Mouse (Mus musculus): ENCODE measurements around the gene Zfp949.

The Zfp949 gene

DNA sequence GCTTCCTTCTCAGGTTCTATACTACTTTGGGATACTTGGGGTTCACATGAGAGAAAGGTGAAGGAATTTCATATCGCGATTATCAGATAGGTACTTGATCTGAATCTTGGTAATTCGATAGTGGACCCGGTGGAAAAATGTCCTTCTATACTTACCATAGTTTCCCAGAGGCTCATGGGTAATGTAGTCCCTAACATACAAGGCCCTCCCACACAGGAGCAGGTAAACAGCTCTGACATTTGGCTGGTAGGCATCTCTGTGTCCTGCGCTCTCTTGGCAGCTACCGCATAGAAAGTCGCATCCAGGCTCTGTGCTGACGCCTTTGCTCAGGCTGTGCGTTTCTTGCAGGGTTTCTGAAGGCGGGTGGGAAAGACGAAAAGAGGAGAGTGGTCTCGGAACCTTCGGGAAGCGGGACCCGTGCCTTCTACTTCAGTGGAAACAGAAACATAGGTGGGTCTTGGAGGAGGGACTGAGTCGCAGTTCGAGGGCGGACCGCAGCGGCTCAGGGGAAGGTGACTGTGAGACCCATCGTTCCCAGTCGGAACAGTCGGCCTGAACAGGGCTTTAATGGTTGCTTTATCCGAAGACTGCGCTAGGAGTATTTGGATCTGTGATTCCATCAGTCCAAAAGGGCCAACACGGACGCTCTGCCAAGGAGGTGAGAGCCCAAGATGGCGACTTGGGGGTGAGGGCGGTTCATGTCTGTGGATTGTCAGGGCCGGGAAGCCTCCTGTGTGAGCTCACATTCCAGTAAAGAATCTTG is at the start of gene Zfp949:
Zfp949 (plus strand) TSS at position 170 of the 763 bp plus-strand sequence.
- WGBS = under 1% methylated on average over 30 of the region's 30 CpGs

DNA sequence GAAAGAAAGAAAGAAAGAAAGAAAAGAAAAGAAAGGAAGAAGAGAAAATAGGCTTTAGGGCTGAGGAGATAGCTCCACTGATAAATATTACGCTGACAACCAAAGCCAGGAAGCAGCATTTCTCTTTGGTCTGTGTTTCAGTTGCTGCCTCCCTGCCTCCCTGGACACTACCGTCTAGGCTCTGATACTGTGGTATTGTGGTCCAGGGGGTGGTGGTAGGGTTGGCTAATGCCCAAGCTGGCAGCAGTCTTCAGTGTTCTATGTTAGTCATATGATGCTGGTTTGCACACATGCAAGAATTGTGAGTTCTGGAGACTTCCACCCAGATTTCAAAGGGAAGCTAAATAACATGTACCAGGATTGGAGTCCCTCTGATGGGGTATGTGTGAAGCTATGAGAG is 47.7 kb upstream of the Zfp949 start:
- WGBS = 70% methylated on average over 2 of the region's 2 CpGs

DNA sequence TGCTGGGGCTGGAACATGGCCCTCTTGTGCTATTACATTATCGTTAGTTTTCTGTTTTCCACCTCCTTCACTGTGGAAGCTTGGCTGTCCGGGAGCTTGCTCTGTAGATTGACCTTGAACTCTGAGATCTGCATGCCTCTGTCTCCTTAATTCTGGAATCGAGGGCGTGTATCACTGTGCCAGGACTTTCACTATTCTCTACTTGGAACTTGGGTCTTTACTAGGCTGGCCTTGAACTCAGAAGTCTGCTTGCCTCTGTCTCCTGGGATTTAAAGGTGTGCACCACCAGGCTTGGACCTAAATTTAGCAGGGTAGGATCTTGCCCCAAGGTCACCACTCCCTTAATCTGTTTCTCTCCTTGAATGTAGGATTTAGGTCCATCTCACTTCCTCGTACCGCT is 46.0 kb upstream of the Zfp949 start:
- 90% methylated on average over 6 of the region's 6 CpGs for WGBS

DNA sequence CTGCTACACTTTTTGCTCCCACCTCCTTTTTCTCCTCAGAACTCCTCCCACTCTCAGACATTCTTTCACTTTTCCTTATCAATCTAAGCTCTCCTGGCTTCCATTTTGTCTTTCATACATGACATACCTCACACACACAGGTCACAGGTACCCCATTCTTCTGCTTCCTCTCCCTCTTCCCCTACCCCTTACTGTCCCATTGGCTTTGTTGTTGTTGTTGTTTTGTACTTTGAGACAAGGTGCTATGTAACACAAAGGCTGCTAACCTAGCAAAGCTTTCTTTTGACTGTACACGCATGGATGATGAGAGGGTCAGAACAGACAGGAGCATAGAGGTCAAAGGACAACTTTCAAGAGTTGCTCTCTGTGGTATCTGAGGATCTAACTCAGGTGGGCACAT is 32.3 kb upstream of the Zfp949 start:
- 92% methylated on average over 1 of the region's 1 CpGs for WGBS

DNA sequence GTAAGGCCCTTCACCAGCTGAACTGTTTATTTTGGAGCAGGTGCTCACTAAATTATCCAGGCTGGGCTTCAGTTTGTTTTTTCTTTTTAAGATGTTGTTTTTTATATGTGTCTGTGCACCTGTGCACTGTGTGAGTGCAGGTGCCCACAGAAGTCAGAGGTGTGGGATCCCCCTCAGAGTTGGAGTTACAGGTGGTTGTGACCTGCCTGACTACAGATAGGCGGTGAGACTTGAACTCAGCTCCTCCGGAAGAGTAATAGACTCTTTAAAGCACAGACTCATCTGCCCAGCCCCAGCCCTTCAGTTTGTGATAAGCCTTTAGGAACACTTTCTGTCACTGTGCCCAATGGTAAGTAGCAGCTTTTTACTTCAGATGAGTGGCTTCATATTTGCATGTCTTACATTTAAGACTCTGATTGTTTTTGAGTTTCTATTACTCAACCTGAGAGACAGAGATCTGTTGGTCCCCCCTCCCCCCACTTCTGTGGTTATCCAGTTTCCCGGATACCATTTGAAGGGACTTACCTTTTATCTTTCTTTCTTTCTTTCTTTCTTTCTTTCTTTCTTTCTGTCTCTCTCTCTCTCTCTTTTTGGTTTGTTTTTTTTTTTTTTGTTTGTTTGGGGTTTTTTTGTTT is 31.3 kb upstream of the Zfp949 start:
- 92% methylated on average over 3 of the region's 3 CpGs for WGBS

DNA sequence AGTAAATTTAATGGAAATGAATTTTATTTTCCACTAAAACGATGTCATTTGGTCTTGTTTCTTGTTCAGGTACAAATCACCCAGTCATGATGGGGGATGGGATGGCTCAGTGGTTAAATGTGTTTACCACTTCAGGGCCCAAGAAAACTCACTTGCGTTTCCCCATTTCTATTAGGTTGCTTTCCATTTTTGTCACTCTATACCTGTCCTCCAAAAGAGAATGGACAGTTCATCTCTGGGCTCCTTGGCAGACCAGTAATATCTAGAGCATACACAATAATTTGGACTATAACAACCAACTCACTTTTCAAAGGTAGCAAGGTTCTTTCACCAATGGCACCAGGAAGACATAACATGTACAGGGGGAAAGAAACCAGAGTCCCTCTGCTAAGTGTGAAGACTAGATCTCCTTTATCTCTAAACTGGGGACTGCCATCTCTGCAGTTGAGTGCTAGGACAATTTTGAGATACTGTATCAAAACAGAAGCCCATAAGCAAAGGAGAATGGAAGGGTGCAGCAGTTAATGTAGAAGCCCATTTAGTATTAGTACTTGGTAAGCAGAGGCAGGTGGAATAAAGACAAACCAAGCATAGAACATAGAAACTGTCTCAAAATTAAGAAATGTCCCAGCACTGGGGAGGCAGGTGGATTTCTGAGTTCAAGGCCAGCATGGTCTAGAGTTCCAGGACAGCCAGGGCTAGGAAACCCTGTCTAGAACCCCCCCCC is 27.5 kb upstream of the Zfp949 start:
- WGBS = 48% methylated on average over 2 of the region's 2 CpGs

DNA sequence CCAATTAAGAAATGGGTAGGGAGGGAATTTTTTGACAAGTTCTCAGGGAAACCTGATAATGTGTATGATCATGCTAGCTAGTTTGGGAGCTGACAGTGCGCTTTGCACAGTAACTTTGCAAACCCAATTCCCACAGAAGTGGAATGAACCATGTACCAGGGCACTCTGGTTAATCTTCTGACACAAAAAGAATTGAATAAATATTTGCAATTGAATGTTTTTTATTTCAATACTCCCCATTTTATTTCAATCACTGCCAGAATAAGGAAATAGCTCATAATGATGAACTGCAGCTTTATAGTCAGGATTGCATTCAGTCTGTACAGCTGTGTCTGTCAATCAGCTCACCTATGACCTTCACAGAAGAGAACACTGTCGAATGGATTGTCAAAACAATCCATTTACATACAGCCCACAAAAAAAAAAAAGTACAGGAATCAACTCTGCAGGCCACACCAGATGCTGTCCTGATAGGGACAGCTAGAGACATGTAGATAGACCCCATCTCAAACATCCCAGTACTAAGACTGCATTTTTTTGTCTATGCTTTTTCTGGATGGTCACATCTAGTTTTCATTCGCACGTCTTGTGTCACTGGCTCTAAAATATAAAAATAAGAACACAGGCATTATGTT is 26.9 kb upstream of the Zfp949 start:
- 36% methylated on average over 4 of the region's 4 CpGs for WGBS

DNA sequence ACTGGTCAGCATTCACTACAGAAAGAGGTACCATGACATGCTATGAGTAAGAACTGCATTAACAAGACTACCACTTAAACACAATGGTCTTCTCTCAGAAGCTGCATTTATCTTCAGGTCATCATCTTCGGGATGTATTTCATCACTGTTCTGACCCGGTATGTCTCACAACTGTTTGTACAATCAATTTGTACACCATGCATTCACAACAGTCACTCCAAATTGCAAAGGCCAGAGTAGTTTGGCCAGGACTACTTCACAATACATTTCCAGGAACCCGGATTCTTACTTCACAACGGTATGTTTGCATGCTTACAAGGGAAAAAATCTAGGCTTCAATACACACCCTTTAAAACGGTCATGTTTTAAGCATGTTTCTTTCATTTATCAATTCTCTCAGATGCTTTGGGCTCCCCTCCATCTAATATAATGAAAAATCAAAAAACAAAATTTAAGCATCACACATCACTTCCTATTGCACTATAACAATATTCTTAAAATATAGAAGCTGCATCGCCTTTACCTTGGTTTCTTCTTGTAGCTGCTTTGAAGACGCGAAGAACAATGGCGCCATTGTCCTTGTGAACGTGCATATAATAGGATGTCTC is 25.8 kb upstream of the Zfp949 start:
- WGBS = under 1% methylated on average over 10 of the region's 10 CpGs

DNA sequence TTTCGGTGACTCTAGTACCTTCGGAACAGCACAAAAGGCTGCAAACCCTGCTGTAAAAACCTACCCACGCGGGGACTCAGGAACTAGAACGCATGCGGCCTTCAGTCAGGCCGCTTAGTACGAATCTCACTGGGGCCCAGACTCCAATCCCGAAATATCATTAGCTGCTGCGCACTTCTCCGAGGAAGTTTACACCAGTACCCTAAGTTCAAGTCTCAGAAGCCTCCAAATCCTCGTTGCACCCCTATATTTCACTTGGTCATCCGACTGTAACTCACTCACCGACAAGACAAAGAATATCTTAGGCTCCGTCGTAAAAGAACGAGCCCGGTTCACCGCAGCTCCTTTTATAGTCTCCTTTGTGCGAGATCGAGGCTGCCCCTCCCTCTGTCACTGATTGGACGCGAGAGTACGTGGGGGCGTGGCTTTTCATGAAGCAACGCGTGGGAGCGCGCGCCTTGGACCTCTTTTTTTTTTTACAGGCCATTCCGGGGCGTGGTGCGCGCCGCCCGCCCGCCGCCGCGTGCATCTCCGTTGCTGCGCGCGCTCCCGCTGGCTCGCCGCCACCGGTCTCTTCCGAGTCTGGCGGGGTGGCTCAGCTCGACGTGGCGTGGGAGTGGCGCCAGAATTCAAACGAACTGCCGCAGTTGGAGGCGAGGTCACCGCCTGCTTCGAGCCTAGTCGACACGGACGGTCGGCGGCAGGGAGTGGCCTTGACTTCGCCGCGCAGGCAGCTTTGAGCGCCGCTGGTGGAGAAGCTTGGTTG is 25.1 kb upstream of the Zfp949 start:
- WGBS = under 1% methylated on average over 69 of the region's 69 CpGs

DNA sequence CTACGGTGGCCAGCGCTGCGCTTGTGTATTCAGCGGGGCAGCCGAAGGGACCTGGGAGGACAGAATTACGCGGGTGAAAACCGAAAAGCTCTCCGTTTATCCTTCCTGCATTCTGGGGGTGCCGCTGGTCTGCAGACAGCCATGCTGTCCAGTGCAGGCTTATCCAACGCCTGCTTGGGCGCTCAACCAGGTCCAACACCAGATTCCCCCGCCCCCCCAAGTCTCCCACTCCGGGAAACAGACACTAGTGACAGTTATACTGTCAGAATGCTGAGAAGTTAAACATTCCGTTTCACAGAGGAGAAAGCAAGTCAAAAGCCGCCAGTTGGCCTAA is 24.5 kb upstream of the Zfp949 start:
- WGBS = 4% methylated on average over 16 of the region's 16 CpGs

DNA sequence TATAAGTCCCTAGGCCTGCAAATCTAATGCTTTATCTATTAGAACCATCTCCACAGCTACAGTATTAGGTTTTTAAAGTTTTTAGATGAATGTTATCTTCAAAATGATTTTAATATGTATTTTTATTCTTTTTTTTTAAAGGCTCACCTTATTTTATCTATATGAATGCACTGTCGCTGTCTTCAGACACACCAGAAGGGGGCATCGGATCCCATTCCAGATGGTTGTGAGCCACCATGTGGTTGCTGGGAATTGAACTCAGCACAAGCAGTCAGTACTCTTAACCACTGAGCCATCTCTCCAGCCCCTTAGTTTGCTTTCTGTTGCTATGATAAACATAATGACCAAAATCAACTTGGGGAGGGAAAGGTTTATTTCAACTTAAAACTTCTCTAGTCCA is 23.5 kb upstream of the Zfp949 start:
- WGBS = 94% methylated on average over 2 of the region's 2 CpGs

DNA sequence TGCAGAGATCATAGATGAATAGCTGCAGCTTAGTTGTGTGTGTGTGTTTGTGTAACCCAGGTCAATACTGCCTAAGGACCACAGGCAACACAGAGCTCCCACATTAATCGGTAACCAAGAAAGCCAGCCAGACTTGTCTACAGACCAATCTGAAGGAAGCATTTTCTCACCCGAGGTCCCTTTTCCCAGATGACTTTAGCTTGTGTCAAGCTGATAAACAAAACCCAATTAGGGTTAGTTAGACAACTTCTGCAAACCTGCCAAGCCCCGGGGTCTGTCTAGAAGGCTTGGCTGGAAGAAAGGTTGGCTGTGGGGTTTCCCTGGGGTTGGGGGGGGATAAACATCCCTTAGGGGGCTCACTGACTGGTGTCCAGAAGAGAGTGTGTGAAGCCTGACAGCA is 23.0 kb upstream of the Zfp949 start:
- WGBS = 81% methylated on average over 3 of the region's 3 CpGs

DNA sequence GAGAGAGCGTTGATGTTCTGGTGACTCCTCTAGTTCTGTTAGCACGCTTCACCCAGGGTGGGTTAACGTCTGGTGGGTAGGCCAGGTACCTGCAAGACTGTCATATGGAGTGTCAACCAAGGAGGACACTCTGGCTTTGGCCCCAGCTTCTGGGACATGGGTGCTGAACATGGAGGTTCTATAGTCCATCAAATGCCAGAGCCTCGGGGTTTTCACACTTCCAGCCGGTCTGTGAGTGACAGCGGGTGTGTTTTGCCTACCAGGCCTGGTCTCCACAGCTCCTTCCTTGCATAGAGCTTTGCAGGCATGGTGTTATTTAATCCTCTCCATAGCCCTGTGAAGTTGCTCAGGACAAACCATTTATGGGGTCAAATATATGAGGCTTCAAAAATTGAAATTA is 22.5 kb upstream of the Zfp949 start:
- WGBS = 96% methylated on average over 6 of the region's 6 CpGs

DNA sequence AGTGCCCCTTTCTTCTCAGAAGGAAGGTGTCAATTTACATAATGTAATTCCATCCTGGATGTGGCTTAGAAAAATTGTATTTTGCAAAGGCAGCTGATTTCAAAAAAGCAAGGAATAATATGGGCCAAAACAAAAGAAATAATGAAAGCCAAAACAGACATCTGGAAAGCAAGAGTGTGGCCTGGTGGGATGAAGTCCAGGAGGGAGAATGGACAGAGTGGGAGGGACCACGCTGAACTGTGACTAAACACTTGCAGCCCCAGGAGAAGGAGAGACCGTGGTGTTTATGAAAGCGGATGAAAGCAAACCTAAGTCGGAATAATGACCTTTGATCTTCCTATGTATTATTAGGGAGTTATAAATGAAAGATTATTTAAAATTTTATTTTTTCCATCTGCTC is 19.9 kb upstream of the Zfp949 start:
- WGBS = 94% methylated on average over 4 of the region's 4 CpGs

DNA sequence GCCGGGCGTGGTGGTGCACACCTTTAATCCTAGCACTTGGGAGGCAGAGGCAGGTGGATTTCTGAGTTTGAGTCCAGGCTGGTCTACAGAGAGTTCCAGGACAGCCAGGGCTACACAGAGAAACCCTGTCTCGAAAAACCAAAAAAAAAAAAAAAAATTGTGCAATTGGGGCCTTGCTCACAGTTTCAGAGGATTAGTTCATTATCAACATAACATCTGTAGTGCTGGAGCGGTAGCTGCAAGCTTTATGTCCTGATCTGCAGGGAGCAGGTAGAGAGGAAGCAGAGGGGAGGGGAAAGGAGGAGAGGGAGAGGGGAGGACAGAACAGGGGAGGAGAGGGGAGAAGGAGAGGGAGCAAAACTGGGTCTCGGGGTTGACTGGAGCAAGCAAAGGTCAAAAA is 19.1 kb upstream of the Zfp949 start:
- WGBS = 89% methylated on average over 5 of the region's 5 CpGs

DNA sequence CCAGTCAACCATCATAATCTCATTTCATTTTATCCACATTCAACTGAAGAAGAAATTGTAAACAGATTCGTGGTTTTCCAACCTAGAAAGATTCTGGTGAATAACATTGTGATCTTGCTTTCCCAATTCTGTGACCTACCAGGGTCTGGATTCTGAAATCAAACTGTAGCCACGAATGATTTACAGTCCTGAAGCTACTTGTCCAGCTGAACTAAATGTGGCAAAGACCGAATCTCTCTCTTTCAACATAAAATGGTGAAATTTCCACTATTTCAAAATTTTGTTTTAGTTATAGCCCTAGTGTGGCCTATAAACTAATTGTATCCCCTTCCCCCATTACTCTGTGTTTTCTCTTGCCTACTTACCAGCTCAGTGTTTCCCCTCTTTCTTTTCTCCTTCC is 18.2 kb upstream of the Zfp949 start:
- 89% methylated on average over 3 of the region's 3 CpGs for WGBS

DNA sequence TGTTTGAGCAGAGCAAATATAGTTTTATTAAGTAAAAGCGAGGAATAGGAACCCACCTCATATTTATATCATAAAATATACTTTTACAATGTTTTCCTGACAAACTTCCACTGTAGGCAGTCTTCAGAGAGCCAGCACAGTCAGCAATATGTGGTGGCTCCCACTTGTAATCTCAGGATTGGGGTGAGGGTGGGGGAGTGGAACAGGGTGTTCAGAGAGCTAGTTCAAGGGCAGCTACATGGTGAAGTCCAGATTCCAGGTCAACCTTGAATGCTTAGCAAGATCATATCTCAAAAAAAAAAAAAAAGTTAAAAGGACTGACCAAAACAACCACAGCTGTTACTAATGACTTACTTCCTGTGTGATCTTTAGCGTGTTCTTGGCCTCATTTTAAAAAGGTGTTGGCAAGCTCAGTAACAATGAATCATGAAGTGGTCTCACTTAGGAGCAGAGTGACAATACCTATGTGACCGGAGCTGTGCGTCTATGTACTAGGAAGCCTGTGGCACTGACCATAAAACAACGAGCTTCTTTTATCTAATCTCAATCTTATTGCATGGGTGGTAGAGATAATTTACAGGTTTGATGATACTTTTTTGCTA is 17.7 kb upstream of the Zfp949 start:
- WGBS = 87% methylated on average over 5 of the region's 5 CpGs

DNA sequence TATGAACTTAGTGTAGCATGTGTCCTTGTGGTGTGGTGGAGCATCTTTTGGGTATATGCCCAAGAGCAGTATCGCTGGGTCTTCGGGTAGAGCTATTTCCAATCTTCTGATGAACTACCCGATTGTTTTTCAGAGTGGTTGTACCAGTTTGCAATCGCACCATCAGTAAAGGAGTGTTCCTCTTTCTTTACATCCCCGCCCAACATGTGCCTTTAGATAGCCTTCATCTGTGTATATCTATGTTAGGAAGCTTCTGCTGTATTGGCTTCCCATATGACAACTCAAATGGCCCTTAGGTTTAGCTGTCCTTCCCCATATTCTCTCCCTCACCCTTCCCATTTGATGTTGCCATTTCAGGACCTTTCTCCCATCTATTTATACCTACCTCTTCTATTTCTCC is 13.7 kb upstream of the Zfp949 start:
- WGBS = 94% methylated on average over 5 of the region's 5 CpGs

DNA sequence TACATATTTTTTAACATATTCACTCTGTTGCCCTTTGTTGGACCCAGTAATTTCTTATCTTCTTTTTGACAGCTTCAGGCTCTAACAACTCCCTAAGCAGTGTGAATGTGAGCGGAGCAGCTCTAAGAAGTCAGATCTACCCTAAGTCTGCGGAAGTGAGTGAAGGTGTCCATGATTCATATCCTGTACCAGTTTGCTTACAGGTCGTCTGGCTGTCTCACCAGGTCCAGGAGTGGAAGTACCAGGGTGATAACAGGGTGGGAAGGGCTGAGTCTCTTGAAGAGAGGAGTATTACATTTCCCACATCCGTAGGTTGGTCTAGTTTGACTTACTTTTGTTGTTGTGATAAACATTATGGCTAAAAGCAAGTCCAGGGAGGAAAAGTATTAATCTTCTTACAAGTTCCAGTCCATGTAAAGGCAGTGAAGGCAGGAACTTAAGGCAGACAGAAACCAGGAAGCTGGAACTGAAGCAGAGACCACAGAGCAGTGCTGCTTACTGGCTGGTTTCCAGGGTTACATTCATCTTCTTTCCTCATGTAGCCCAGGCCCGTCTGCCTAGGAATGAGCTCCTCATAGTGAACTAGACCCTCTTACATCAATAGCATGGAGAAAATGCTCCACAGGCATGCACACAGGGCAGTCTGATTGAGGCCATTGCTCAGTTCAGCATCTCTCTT is 8.1 kb upstream of the Zfp949 start:
- 84% methylated on average over 5 of the region's 5 CpGs for WGBS

DNA sequence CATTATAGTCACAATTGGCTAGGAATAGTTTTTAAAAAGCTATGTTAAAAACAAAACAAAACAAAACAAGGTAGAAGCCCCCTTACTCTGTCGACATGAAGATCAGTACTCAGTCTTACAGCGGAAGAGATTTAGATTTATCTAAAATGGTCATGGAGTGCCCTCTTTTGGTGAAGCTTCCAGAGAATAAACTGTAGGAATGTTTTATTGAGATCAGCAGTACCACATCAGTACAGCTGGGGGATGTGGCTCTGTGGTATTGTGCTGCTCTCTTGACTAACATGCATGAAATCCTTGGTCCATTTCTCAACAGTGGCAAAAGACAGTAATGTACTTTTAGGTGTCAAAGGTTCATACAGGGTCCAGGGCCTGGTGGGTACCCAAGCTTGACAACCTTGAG is 5.0 kb upstream of the Zfp949 start:
- WGBS = 7% methylated on average over 2 of the region's 2 CpGs

Measured in cerebral cortex, adult 2 months (tissue).